Mouse (Mus musculus) embryonic facial prominence, embryonic 15.5 days (tissue): ENCODE measurements around the gene Sars. TPM values are rescaled to one million over a fixed set of nuclear protein-coding genes. Genes with fewer than 3 reads are reported as not detected.

ENCODE experiments used
- ATAC-seq: fragments of 200-750 bp; cut with Nextera tagmentation; 2 replicates; pipeline ENCODE4 v1.8.0; 2017; ENCODE audit warnings: low read depth, moderate TSS enrichment; ENCODE audit not compliant: insufficient number of reproducible peaks, low FRiP score, low TSS enrichment
- H3K27ac ChIP-seq: fragments of 300-500 bp; sonication (generic); replicated peaks from 2 replicates; pipeline ENCODE4 v1.5.1; 2015; ENCODE audit warnings: mild to moderate bottlenecking, inconsistent platforms
- H3K27me3 ChIP-seq: fragments of 300-500 bp; sonication (generic); 2 replicates; pipeline ENCODE4 v1.6.1; 2015; ENCODE audit warnings: inconsistent platforms
- H3K36me3 ChIP-seq: fragments of 300-500 bp; sonication (generic); 2 replicates; pipeline ENCODE4 v1.6.1; 2015; ENCODE audit warnings: mild to moderate bottlenecking, inconsistent platforms
- H3K4me1 ChIP-seq: fragments of 300-500 bp; sonication (generic); 2 replicates; pipeline ENCODE4 v1.6.1; 2015; ENCODE audit warnings: inconsistent platforms
- H3K4me2 ChIP-seq: fragments of 300-500 bp; sonication (generic); replicated peaks from 2 replicates; pipeline ENCODE4 v1.6.1; 2015; ENCODE audit warnings: mild to moderate bottlenecking, inconsistent platforms
- H3K4me3 ChIP-seq: fragments of 300-500 bp; sonication (generic); replicated peaks from 2 replicates; pipeline ENCODE4 v1.5.1; 2015; ENCODE audit warnings: mild to moderate bottlenecking, inconsistent platforms
- H3K9ac ChIP-seq: fragments of 300-500 bp; sonication (generic); 2 replicates; pipeline ENCODE4 v1.6.1; 2015; ENCODE audit warnings: inconsistent platforms
- H3K9me3 ChIP-seq: fragments of 300-500 bp; sonication (generic); replicated peaks from 2 replicates; pipeline ENCODE4 v1.6.1; 2016; ENCODE audit warnings: inconsistent platforms
- WGBS: fragments of 180-500 bp; shearing (Covaris S2); methylation state at CpG from one replicate; pipeline ENCODE4 v1.1.7; 2015; 5-methylcytosine and 5-hydroxymethylcytosine counted together
- polyA plus RNA-seq: library from polyadenylated mRNA; unstranded; fragments of >200 nt; fragmentation: Nextera tagmentation; extraction: Ambion mirVana; gene quantifications from 2 replicates; pipeline ENCODE4 v1.2.1, GENCODE M21; 2015

Sars gene
- polyA plus RNA-seq, 1 experiment from 2014 or later = 117 TPM

GRCm38 (mm10) chr3:108454172-108454571 lies 9.2 kb upstream of the Sars start:
- Histone ChIP-seq H3K9me3 (no peaks in the 10 kb centered on the region), H3K4me1 (peaks cover 5% of the 10 kb centered on the region; the same call in 1 of the 2 replicates), H3K36me3 (no peaks in the 10 kb centered on the region), H3K27me3 (no peaks in the 10 kb centered on the region), H3K27ac (no peak overlapping the region), H3K4me3 (no peak overlapping the region), H3K9ac (no peak overlapping the region), H3K4me2 (no peak overlapping the region)
- 59% methylated on average over 1 of the region's 1 CpGs for WGBS
- ATAC-seq = no peak

GRCm38 (mm10) chr3:108451969-108452368 lies 7.0 kb upstream of the Sars start:
- no peak overlapping the region for H3K9ac ChIP-seq
- no peak overlapping the region for H3K4me2 ChIP-seq
- H3K9me3 ChIP-seq = no peaks in the 10 kb centered on the region
- no peaks in the 10 kb centered on the region for H3K4me1 ChIP-seq
- no peaks in the 10 kb centered on the region for H3K36me3 ChIP-seq
- 71% methylated on average over 2 of the region's 2 CpGs for WGBS
- H3K27ac ChIP-seq = no peak overlapping the region
- no peak overlapping the region for H3K4me3 ChIP-seq
- ATAC-seq = no peak
- H3K27me3 ChIP-seq = no peaks in the 10 kb centered on the region

- Histone ChIP-seq H3K27me3 (no peaks in the 10 kb centered on the region), H3K9me3 (no peaks in the 10 kb centered on the region), H3K27ac (peak overlapping the region; percentile 87), H3K4me2 (peak overlapping the region; percentile 74), H3K36me3 (0 out of 2 replicates have a peak, but pooled peaks cover 2% of the 10 kb centered on the region), H3K9ac (peak overlapping the region; percentile 77; the same call in 1 of the 2 replicates), H3K4me3 (peak overlapping the region; percentile 85), H3K4me1 (peaks cover 23% of the 10 kb centered on the region)
- 15% methylated on average over 6 of the region's 6 CpGs for WGBS
- no peak for ATAC-seq
These were observed 327 bp upstream of the Sars start for GRCm38 (mm10) chr3:108445366-108445705.

GRCm38 (mm10) chr3:108444029-108444428 lies 980 bp downstream of the Sars start:
- ATAC-seq = no peak
- Histone ChIP-seq H3K4me1 (peaks cover 23% of the 10 kb centered on the region), H3K27ac (peak overlapping the region; percentile 87), H3K4me3 (peak overlapping the region; percentile 85), H3K9me3 (no peaks in the 10 kb centered on the region), H3K27me3 (no peaks in the 10 kb centered on the region), H3K4me2 (peak overlapping the region; percentile 74), H3K36me3 (0 out of 2 replicates have a peak, but pooled peaks cover 2% of the 10 kb centered on the region), H3K9ac (peak overlapping the region; percentile 77)
- WGBS = 8% methylated on average over 8 of the region's 8 CpGs

- no peak overlapping the region for H3K9ac ChIP-seq
- no peak overlapping the region for H3K27ac ChIP-seq
These were observed 8.7 kb downstream of the Sars start for GRCm38 (mm10) chr3:108436380-108436714.

GRCm38 (mm10) chr3:108435701-108436379 lies 9.2 kb downstream of the Sars start:
- H3K4me2 ChIP-seq = no peak overlapping the region
- WGBS = 81% methylated on average over 17 of the region's 17 CpGs

More at GRCm38 (mm10) chr3:108436380-108436714, 8.7 kb downstream of the Sars start:
- Histone ChIP-seq H3K4me2 (no peak overlapping the region), H3K36me3 (peaks cover 60% of the 10 kb centered on the region), H3K27me3 (no peaks in the 10 kb centered on the region), H3K4me3 (no peak overlapping the region), H3K9me3 (no peaks in the 10 kb centered on the region), H3K4me1 (no peaks in the 10 kb centered on the region)
- 79% methylated on average over 7 of the region's 7 CpGs for WGBS
- ATAC-seq = no peak

GRCm38 (mm10) chr3:108433881-108434495 lies 11.0 kb downstream of the Sars start:
- H3K4me1 ChIP-seq = no peaks in the 10 kb centered on the region
- H3K27me3 ChIP-seq = no peaks in the 10 kb centered on the region
- H3K4me3 ChIP-seq = no peak overlapping the region
- H3K36me3 ChIP-seq = peaks cover 80% of the 10 kb centered on the region
- H3K9me3 ChIP-seq = no peaks in the 10 kb centered on the region
- no peak overlapping the region for H3K27ac ChIP-seq
- no peak overlapping the region for H3K4me2 ChIP-seq
- 55% methylated on average over 19 of the region's 19 CpGs for WGBS
- ATAC-seq = no peak
- no peak overlapping the region for H3K9ac ChIP-seq

More at GRCm38 (mm10) chr3:108435701-108436379, 9.2 kb downstream of the Sars start:
- Histone ChIP-seq H3K9me3 (no peaks in the 10 kb centered on the region), H3K4me1 (no peaks in the 10 kb centered on the region), H3K36me3 (peaks cover 65% of the 10 kb centered on the region), H3K4me3 (no peak overlapping the region), H3K27me3 (no peaks in the 10 kb centered on the region), H3K27ac (no peak overlapping the region), H3K9ac (no peak overlapping the region)
- ATAC-seq = no peak

GRCm38 (mm10) chr3:108433188-108433880 lies 11.7 kb downstream of the Sars start:
- Histone ChIP-seq H3K27ac (no peak overlapping the region), H3K36me3 (peaks cover 87% of the 10 kb centered on the region), H3K4me2 (no peak overlapping the region), H3K4me3 (no peak overlapping the region), H3K9ac (no peak overlapping the region), H3K27me3 (no peaks in the 10 kb centered on the region), H3K4me1 (no peaks in the 10 kb centered on the region), H3K9me3 (no peaks in the 10 kb centered on the region)
- no peak for ATAC-seq
- 55% methylated on average over 18 of the region's 18 CpGs for WGBS

GRCm38 (mm10) chr3:108432542-108433187 lies 12.3 kb downstream of the Sars start:
- Histone ChIP-seq H3K36me3 (peaks cover 94% of the 10 kb centered on the region), H3K4me3 (no peak overlapping the region), H3K4me2 (no peak overlapping the region), H3K4me1 (no peaks in the 10 kb centered on the region), H3K27ac (no peak overlapping the region), H3K27me3 (no peaks in the 10 kb centered on the region), H3K9me3 (no peaks in the 10 kb centered on the region), H3K9ac (no peak overlapping the region)
- WGBS = 81% methylated on average over 13 of the region's 13 CpGs
- no peak for ATAC-seq

GRCm38 (mm10) chr3:108425624-108426018 lies 19.4 kb downstream of the Sars start:
- Histone ChIP-seq H3K4me1 (peaks cover 33% of the 10 kb centered on the region), H3K27ac (peak overlapping the region; percentile 77), H3K27me3 (no peaks in the 10 kb centered on the region), H3K4me3 (no peak overlapping the region), H3K36me3 (peaks cover 50% of the 10 kb centered on the region), H3K9ac (no peak overlapping the region), H3K9me3 (no peaks in the 10 kb centered on the region), H3K4me2 (no peak overlapping the region)
- no peak for ATAC-seq
- 72% methylated on average over 6 of the region's 6 CpGs for WGBS

GRCm38 (mm10) chr3:108424944-108425623 lies 19.9 kb downstream of the Sars start:
- Histone ChIP-seq H3K27me3 (no peaks in the 10 kb centered on the region), H3K4me1 (peaks cover 33% of the 10 kb centered on the region), H3K4me3 (no peak overlapping the region), H3K4me2 (no peak overlapping the region), H3K27ac (peak overlapping the region; percentile 77), H3K9me3 (no peaks in the 10 kb centered on the region), H3K36me3 (peaks cover 48% of the 10 kb centered on the region), H3K9ac (no peak overlapping the region)
- no peak for ATAC-seq
- 60% methylated on average over 7 of the region's 7 CpGs for WGBS
